Mouse (Mus musculus) left cerebral cortex, postnatal 4 days (tissue): ENCODE data around the gene Ptges3l. TPM values are rescaled to one million over a fixed set of nuclear protein-coding genes. Genes with fewer than 3 reads are reported as not detected.
"Not testable (repeated sequence)": the region's sequence is repeated elsewhere in the genome, so short reads cannot be mapped to it uniquely, and the experiment has no call there.

Experiments used
- DNase-seq: peaks from one replicate; pipeline ENCODE4 v3.0.0-alpha.2; 2022
- intact Hi-C: fragments of 180-260 bp; cut with DNase I; formaldehyde crosslinking; loops from one replicate; pipeline ENCODE4 v1.15.1; 2025
- microRNA-seq: library from miRNA; unstranded; fragments of <30 nt; microRNA quantifications from one replicate; pipeline ENCODE4 v1.2.0, GENCODE M21; 2022
- total RNA-seq, 2 experiments: library from RNA; stranded (reverse); gene quantifications; 2 replicates each; pipeline ENCODE4 v1.2.3; 2021

The Ptges3l gene
- total RNA-seq, 2 experiments from 2014 or later, result 1.2 to 2.4 TPM

DNA sequence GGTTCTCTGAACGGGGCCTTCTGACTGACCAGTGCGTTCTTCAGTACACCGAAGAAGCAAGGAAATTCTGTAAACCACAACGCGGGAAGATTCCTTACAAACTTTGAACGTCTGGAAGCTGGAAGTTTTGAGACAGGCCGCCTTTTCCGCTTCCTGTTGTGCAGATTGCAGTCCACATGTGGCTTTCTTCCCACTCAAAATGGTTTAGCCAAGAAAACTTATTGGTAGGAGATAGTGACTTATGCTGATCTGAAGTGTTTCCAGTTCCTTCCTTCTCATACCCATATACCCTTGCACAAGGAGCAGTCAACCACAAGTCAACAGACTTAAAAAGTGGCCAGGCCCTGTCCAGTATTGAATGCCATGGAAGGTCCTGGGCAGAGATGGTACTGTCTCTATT is 1.0 kb upstream of the Ptges3l start:
- intact Hi-C loops, result no loop called here
- DNase-seq, result no peak

DNA sequence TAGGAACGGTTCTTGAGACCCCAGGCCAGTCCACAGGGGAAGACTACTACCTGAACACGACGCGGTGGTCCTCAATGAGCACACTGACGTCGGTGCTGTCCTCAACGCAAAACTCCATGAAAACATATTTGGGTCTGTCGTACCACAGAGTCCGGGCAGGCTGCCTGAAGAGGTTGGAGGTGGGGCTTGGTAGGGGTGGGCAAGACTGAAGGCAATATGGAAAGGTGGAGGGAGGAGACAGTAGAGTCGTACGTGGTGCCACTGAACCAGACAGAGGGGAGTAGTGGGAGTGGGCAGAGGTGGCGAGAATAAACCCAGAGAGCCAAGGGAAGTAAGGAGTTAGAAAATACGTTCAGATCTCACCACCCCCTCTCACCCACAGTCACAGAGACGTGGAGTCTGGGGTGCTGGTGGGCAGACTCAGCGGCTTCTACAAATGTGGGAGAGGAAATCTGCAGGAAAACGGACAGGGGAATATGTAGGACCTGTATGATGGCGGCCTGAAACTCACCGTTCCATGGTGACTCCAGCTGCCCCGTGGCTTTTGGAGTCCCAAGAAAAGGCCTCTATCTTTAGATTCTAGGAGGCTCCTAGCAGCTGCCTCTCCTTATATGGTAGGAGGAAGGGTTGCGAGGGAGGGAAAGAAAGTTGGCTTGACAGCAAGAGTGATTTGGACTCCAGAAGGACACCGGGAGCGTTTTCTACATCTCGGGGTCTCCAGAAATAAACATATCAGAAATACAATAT is 855 bp downstream of the Ptges3l start, which contains the start of gene Gm27029:
TSS of gene Gm27029 (minus strand) at position 692 of the 747 bp plus-strand sequence.
- intact Hi-C loops, result no loop called here
- no peak for DNase-seq

DNA sequence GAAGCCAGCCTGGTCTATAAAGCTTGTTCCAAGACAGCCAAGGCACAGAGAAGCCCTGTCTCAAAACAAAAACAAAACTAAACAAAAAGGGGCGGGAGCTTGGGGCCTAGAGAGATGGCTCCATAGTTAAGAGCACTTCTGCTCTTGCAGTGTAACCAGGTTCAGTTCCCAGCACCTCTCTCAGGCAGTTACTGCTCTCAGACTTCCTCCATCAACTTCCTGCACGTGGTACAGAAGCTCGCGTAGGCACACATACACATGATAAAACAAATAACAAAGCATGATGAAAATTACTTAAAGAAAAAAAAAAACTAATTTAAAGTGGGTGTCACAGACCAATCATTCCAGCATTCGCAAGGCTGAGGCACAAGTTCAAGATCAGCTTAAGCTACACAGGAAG is 5.0 kb downstream of the Ptges3l start:
- intact Hi-C loops, result no loop called here
- no peak for DNase-seq

DNA sequence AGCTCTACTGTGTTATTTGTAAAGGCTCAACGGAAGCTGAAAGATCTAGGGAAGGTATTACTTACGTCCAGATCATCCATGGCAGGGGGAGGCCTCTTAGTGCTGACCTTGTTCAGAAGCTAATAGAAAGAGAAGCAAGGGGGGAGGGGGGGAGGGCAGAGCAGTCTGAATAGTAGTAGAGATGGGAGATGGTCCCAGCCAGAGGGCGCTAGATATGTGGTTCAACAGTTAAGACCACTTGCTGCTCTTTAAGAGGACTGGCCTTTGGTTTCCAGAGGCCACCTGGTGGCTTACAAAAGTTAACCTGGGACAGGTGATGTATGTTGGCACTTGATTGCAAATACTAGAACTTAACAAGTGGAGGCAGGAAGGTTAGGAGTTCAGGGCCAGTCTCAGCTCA is 5.5 kb downstream of the Ptges3l start:
- peak; percentile 34 for DNase-seq
- intact Hi-C loops, result no loop called here

- intact Hi-C loops, result no loop called here
Measured at GRCm38 (mm10) chr11:101418991-101419390, 6.1 kb downstream of the Ptges3l start.

DNA sequence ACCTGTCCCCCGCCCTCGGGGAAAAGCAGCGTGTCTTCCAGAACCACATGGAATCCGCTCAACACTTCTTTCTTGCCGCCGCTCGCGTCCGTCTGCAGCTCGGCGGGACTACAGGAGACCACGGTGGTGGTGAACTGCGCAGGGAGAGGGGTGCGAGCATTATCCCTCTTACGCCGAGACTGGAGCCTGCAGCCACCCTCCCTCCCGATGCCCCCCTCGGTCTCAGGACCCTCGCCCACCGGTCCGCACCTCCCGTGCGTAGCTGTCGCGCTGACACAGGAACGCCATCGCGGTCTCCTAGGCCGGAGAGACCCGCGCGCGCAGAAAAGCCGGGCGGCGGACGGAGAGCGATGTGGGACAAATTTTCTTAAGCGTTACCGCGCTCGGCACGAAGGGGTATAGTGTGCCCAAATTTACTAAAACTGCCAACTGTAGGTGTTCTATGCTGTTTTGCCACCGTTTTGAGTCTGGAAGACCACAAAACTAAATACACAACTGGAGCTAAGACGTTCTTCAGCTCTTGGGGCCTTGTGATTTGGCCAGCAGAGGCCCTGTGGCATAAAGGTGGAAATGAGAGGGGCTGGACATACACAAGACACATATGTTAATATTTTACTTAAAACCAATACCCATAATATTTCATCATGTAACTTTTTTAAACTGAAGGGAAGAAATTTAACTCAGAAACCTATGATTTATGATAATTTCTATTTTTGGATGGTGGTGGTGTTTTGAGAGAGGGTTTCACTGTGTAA is 7.9 kb downstream of the Ptges3l start, which contains the start of gene Aarsd1:
TSS of gene Aarsd1 (minus strand) at position 515 of the 755 bp plus-strand sequence.
- DNase-seq, result peak; percentile 88
- intact Hi-C loops, result no loop called here

More at GRCm38 (mm10) chr11:101418991-101419390, 6.1 kb downstream of the Ptges3l start:
- no peak for DNase-seq

DNA sequence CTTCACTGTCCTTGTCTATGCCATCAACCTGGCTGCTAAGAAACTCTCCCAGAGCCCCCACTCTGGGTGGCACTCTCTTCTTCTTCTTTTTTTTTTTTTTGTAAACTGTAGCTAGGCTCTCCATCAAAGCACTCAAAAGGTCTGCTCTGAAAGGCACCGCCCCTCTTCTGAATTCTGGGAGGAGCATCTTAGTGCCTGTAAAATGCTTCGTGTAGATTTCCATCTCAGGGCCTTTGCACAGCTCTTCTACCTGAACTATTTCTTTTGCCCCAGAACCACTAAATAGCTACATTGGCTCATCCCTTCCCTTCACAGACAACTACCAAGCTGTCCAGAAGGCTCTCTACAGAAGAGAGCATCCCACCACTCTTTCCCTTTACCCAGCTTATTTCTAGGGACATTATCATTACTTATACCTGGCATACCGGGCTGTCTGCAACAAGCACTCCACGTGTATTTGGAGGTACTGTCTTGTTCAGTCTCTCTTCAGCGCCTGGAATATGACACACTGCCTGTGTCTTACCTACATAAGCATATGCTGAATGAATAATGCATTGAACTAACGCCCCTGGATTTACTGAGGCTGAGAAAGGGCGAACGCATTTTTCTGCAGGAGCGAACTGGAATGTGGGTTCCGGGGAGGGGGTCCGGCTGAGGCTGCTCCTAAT is 8.6 kb downstream of the Ptges3l start:
- no peak for DNase-seq
- intact Hi-C loops, result no loop called here

GRCm38 (mm10) chr11:101415306-101415705 is 9.8 kb downstream of the Ptges3l start:
- DNase-seq, result no peak
- intact Hi-C loops, result no loop called here

- peak; percentile 79 for DNase-seq
- intact Hi-C loops, result loop anchor here (2.0 to 10.0 kb wide), 2 partner anchors 70 to 170 kb away; partner anchors contain the start of genes Aoc2 and Ezh1
Measured at GRCm38 (mm10) chr11:101395110-101395509, 30.0 kb downstream of the Ptges3l start.

DNA sequence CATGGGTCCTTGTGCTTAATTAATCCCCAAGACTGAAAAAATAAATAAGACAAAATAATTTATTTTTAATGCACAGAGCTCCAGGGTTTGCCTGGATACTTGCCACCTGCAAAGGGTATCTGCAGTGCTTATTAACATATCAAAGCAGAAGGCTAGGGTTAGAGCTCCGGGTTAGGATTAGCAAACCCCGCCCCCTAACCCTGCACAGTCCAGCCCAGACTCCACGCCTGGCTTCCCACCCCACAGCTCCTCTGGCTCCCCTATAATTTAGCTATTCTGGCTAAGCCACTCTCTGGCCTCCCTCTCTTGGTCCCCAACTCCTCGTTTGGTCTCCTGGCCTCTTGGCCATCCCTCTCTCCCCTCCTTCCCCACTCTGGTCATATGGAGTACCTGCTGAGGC is 43.3 kb downstream of the Ptges3l start:
- intact Hi-C loops, result no loop called here
- DNase-seq, result no peak

DNA sequence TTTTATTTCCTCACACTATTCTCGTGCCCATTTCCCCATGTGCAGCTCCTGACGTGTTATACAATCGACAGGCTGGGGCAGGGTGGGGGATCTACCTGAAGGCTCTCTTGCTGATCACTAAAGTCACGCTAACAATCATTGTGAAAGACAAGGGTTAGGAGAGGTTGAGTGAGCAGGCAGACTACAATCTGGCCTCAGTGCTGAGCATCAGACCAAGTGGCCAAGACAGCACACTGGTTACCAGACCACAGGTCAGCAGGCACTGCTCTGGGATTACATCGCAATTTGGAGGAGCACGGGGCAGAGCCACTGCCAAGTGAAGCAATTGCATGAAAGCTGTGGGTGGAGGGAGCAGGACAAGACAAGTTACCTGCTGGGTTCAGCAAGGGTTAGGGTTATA is 46.2 kb downstream of the Ptges3l start:
- intact Hi-C loops, result no loop called here
- no peak for DNase-seq

DNA sequence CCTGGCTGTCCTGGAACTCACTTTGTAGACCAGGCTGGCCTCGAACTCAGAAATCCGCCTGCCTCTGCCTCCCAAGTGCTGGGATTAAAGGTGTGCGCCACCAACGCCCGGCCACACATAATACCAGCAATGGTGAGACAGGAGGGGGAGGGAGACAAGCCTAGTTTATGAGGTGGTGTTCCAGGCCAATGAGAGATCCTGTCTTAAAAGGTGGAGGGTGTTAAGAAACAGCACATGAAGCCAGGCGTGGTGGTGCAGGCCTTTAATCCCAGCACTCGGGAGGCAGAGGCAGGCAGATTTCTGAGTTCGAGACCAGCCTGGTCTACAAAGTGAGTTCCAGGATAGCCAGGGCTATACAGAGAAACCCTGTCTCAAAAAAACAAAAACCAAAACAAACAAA is 46.9 kb downstream of the Ptges3l start:
- DNase-seq, intact Hi-C loops: not testable (repeated sequence)

GRCm38 (mm10) chr11:101374421-101374938 is 50.7 kb downstream of the Ptges3l start:
- DNase-seq, result no peak
- intact Hi-C loops, result no loop called here

DNA sequence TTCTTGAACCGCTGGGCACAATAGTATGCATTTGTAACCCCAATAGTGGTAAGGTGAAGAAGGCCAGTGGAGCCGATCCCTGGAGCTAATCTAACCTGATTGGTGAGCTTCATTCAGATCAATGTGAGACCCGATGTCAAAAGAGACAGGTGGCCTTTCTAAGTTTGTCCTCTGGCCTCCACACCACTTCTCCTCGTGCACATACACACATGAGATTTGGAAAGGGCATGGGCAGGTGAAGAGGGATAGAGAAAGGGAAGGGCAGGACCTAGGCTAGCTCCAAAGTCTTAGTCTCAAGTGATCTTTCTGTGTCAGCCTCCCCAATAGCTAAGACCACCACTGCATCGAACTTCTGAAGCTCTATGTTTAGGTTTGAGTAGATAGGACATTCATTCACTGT is 55.0 kb downstream of the Ptges3l start:
- intact Hi-C loops, result no loop called here
- no peak for DNase-seq

Small RNA genes lying within 50 kb of the gene (microRNA-seq; reads per million reads assigned to microRNA genes)
- not detected for gene Mir6929

Other genes starting within 250 kb of the Ptges3l start
- gene Ccr10, start 249.9 kb downstream of the Ptges3l start, total RNA-seq, result not detected
- gene Ezh1, start 198.9 kb downstream of the Ptges3l start, total RNA-seq, result 10 to 100 TPM; 34.3 to 36.6 TPM
- gene Ramp2, start 179.3 kb downstream of the Ptges3l start, total RNA-seq, result 10 to 100 TPM; 56.2 to 64.0 TPM
- 10 to 100 TPM; 76.2 to 77.1 TPM for gene Vps25, start 171.6 kb downstream of the Ptges3l start, total RNA-seq
- 1 to 10 TPM; 5.4 to 6.2 TPM for gene Wnk4, start 164.8 kb downstream of the Ptges3l start, total RNA-seq
- gene Cntd1, start 146.3 kb downstream of the Ptges3l start, total RNA-seq, result under 1 TPM; 0.30 to 0.68 TPM
- 10 to 100 TPM; 80.2 to 87.2 TPM for gene Coa3, start 146.2 kb downstream of the Ptges3l start, total RNA-seq
- 100 to 1,000 TPM; 141 to 144 TPM for gene Becn1, start 123.0 kb downstream of the Ptges3l start, total RNA-seq
- gene Psme3, start 109.1 kb downstream of the Ptges3l start, total RNA-seq, result 100 to 1,000 TPM in 1 of 2 experiments, 10 to 100 TPM in 1; 95.9 to 109 TPM
- gene Aoc2, start 100.3 kb downstream of the Ptges3l start, total RNA-seq, result 1 to 10 TPM; 6.2 to 6.6 TPM
- 1 to 10 TPM; 1.4 to 1.8 TPM for gene Aoc3, start 94.7 kb downstream of the Ptges3l start, total RNA-seq
- not detected for gene G6pc, start 57.8 kb downstream of the Ptges3l start, total RNA-seq
- gene Aarsd1, start 7.7 kb downstream of the Ptges3l start, total RNA-seq, result 10 to 100 TPM; 50.3 to 52.5 TPM
- gene Gm27029, start 537 bp downstream of the Ptges3l start, total RNA-seq, result 1 to 10 TPM; 4.5 to 6.5 TPM
- 10 to 100 TPM; 22.9 to 23.5 TPM for gene Rundc1, start 248 bp downstream of the Ptges3l start, total RNA-seq
- gene Rpl27, start 17.0 kb upstream of the Ptges3l start, total RNA-seq, result 10 to 100 TPM; 68.9 to 71.3 TPM
- gene Ifi35, start 23.1 kb upstream of the Ptges3l start, total RNA-seq, result 1 to 10 TPM in 1 of 2 experiments, under 1 TPM in 1; 0.84 to 1.4 TPM
- 10 to 100 TPM; 70.3 to 72.3 TPM for gene Rnd2, start 39.7 kb upstream of the Ptges3l start, total RNA-seq
- 100 to 1,000 TPM; 107 to 112 TPM for gene Vat1, start 40.9 kb upstream of the Ptges3l start, total RNA-seq
- gene Brca1, start 126.6 kb upstream of the Ptges3l start, total RNA-seq, result 1 to 10 TPM; 2.8 to 3.3 TPM
- gene Nbr1, start 126.8 kb upstream of the Ptges3l start, total RNA-seq, result 100 to 1,000 TPM; 109 to 157 TPM
- 1 to 10 TPM; 1.5 to 3.5 TPM for gene Tmem106a, start 156.9 kb upstream of the Ptges3l start, total RNA-seq
- not detected for gene Gm11634, start 173.9 kb upstream of the Ptges3l start, total RNA-seq
- gene Rdm1, start 201.9 kb upstream of the Ptges3l start, total RNA-seq, result 1 to 10 TPM; 4.5 to 4.7 TPM
- 10 to 100 TPM; 23.3 to 26.5 TPM for gene Arl4d, start 240.2 kb upstream of the Ptges3l start, total RNA-seq